Mouse (Mus musculus) leukemia stem cell, adult 10-12 weeks (primary cell): ENCODE measurements around the gene Vmn1r83. TPM values are rescaled to one million over a fixed set of nuclear protein-coding genes. Genes with fewer than 3 reads are reported as not detected.

Experiments
- polyA plus RNA-seq: library from polyadenylated mRNA; stranded (reverse); fragments of >175 nt; gene quantifications from 2 replicates; pipeline ENCODE4 v1.2.3, GENCODE M21; 2012; ENCODE audit warnings: low replicate concordance

The Vmn1r83 gene
- polyA plus RNA-seq = not detected in 2 replicates

DNA sequence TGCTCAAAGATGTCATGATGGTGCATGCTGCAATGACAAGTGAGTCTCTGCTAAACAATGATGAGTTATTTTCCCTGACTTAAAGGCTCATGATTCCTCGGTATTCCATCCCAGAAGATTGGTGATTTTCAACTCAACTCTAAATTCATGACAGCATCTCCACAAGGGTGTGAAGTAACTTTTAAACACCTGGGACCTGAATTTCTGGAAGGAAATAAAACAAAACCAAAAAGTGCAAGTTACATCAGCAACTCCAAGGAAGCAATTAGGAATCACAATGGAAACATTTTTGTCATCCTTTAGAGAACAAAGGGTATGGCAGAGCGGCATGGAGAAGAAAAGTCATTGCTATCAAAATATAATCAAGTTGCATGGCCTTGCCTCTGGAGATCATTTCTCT, at the start of gene Vmn1r83:
Gene Vmn1r83, minus strand, starts transcription at position 101 of the 400 bp plus-strand sequence.

DNA sequence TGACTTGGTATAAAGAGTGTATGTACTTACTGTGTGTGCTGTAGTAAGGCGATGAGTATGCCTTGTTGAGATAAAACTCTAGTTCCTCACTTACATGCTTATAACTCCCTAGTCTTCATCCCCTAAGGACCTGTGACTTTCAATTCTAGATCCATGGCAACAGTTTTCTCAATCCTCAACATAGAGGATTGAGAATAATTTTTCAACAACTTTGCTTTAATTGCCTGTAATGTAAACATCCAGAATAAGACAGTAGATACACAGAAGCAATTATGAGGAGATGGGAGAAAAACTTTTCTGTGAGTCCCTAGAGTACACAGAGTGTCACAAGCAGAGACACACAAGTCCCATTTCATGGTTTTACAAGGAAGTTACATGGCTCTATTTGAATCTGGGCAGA, 39.9 kb upstream of the Vmn1r83 start, which contains the start of gene Vmn1r84:
Gene Vmn1r84, minus strand, starts transcription at position 101 of the 400 bp plus-strand sequence.

GRCm38 (mm10) chr7:12300130-12300529, 29.2 kb downstream of the Vmn1r83 start, which contains the start of gene Vmn1r82:
Gene Vmn1r82 (plus strand): TSS chr7:12300430.

Other genes starting within 250 kb of the Vmn1r83 start
- not detected in 2 replicates for gene Vmn1r78, start 179.2 kb downstream of the Vmn1r83 start, polyA plus RNA-seq
- not detected in 2 replicates for gene Vmn1r79, start 158.2 kb downstream of the Vmn1r83 start, polyA plus RNA-seq
- gene Vmn1r80, start 140.2 kb downstream of the Vmn1r83 start, polyA plus RNA-seq = not detected in 2 replicates
- gene Vmn1r81, start 61.2 kb downstream of the Vmn1r83 start, polyA plus RNA-seq = 0.07 TPM in 1 of 2 replicates, not detected in the other
- gene Vmn1r82, start 29.1 kb downstream of the Vmn1r83 start, polyA plus RNA-seq = 0.05 TPM in 1 of 2 replicates, not detected in the other
- gene Vmn1r84, start 39.8 kb upstream of the Vmn1r83 start, polyA plus RNA-seq = not detected in 2 replicates
- gene Zfp551, start 93.3 kb upstream of the Vmn1r83 start, polyA plus RNA-seq = 0.07 TPM in 1 of 2 replicates, not detected in the other
- gene Zfp606, start 148.8 kb upstream of the Vmn1r83 start, polyA plus RNA-seq = 1.6 and 1.7 TPM in 2 replicates
- gene 2900092C05Rik, start 183.0 kb upstream of the Vmn1r83 start, polyA plus RNA-seq = not detected in 2 replicates